Mouse (Mus musculus) testis, postnatal 14 days (tissue): ENCODE results near the gene Samd9l.
"Not testable (repeated sequence)": the region's sequence is repeated elsewhere in the genome, so short reads cannot be mapped to it uniquely, and the experiment has no call there.

Experiments
- DNase-seq: peaks from one replicate; pipeline ENCODE4 v3.0.0; 2021; ENCODE audit warnings: low spot score

The Samd9l gene

GRCm38 (mm10) chr6:3399340-3400068 is at the start of gene Samd9l:
TSS of gene Samd9l (minus strand) at chr6:3399572.
- peak; percentile 48 for DNase-seq

GRCm38 (mm10) chr6:3447404-3447803 is 48.0 kb upstream of the Samd9l start:
- DNase-seq = peak; percentile 33

GRCm38 (mm10) chr6:3443905-3444304 is 44.5 kb upstream of the Samd9l start:
- DNase-seq = no peak

GRCm38 (mm10) chr6:3436087-3436486 is 36.7 kb upstream of the Samd9l start:
- no peak for DNase-seq

- DNase-seq = not testable (repeated sequence)
Observed at GRCm38 (mm10) chr6:3430976-3431375, 31.6 kb upstream of the Samd9l start.

GRCm38 (mm10) chr6:3427047-3427446 is 27.7 kb upstream of the Samd9l start:
- no peak for DNase-seq

- DNase-seq = not testable (repeated sequence)
Observed at GRCm38 (mm10) chr6:3425333-3425732, 26.0 kb upstream of the Samd9l start.

- not testable (repeated sequence) for DNase-seq
Observed at GRCm38 (mm10) chr6:3424613-3425277, 25.4 kb upstream of the Samd9l start.

- DNase-seq = not testable (repeated sequence)
Observed at GRCm38 (mm10) chr6:3397182-3397906, 2.0 kb downstream of the Samd9l start.

- DNase-seq = not testable (repeated sequence)
Observed at GRCm38 (mm10) chr6:3395921-3396611, 3.3 kb downstream of the Samd9l start.

GRCm38 (mm10) chr6:3389995-3390394 is 9.4 kb downstream of the Samd9l start:
- no peak for DNase-seq

- DNase-seq = no peak
Observed at GRCm38 (mm10) chr6:3386565-3386964, 12.8 kb downstream of the Samd9l start.

- not testable (repeated sequence) for DNase-seq
Observed at GRCm38 (mm10) chr6:3384816-3385215, 14.6 kb downstream of the Samd9l start.

GRCm38 (mm10) chr6:3384115-3384791 is 15.1 kb downstream of the Samd9l start:
- not testable (repeated sequence) for DNase-seq

- DNase-seq = no peak
Observed at GRCm38 (mm10) chr6:3379146-3379545, 20.2 kb downstream of the Samd9l start.

- DNase-seq = no peak
Observed at GRCm38 (mm10) chr6:3376687-3377086, 22.7 kb downstream of the Samd9l start.

GRCm38 (mm10) chr6:3369527-3369926 is 29.8 kb downstream of the Samd9l start:
- no peak for DNase-seq

GRCm38 (mm10) chr6:3365609-3366008 is 33.8 kb downstream of the Samd9l start:
- DNase-seq = not testable (repeated sequence)

GRCm38 (mm10) chr6:3345924-3346597 is 53.3 kb downstream of the Samd9l start:
- not testable (repeated sequence) for DNase-seq

- not testable (repeated sequence) for DNase-seq
Observed at GRCm38 (mm10) chr6:3345043-3345639, 54.2 kb downstream of the Samd9l start.
